Mouse (Mus musculus): ENCODE measurements around the gene Taf5.
A peak's percentile ranks its signal among the peaks of the same experiment; 100 is the strongest.

The Taf5 gene

DNA sequence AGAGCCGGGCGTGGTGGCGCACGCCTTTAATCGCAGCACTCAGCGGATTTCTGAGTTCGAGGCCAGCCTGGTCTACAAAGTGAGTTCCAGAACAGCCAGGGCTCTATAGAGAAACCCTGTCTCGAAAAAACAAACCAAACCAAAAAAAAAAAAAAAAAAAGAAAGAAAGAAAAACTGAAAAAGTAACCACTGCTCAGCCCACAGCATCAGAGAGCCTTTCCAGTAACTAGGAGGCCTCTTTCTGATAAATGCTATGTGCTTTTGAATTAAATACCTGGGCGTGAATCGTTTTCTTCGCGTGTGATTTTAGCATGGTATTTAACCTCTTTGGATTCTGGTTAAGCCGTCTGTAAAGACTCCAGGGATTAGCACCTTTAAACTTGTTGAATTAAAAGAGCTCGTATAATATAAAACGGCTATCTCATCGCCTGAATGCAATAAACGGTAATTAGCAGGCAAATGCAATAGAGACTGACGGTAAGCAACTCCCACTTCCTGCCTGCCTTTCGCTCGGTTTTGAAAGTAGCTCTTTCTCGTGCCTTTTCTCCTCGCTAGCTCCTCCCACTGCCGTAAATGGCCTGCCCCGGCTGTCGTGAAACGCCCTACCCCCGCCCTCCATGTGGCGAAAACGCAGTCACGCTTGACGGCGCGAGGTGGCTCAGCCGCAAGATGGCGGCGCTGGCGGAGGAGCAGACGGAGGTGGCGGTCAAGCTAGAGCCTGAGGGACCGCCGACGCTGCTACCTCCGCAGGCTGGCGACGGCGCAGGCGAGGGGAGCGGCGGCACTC is at the start of gene Taf5:
Gene Taf5, plus strand, starts transcription at position 651 of the 787 bp plus-strand sequence.
- DNase-seq (ENCODE audit: low read depth, low spot score) = peak; percentile 93

DNA sequence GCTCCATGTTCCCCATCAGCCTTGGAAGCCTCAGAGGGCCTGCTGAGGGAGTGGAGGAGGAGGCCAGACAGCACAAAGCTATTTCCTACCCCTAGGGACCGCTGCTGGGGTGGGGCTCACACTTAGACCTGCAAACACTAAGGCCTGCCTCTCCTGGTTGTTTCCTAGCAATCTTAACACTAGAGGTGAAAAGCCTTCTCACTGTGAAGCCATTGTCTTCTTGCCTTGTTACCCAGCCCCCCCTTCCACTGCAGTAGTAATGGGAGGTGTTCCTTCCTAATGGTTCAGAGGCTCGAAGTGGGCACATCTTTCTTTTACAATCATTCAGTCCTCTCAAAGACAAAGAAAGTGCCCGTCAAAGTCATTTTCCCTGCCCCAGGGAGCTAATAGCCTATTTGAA is 49.7 kb upstream of the Taf5 start:
- DNase-seq (ENCODE audit: low read depth, low spot score) = no peak

DNA sequence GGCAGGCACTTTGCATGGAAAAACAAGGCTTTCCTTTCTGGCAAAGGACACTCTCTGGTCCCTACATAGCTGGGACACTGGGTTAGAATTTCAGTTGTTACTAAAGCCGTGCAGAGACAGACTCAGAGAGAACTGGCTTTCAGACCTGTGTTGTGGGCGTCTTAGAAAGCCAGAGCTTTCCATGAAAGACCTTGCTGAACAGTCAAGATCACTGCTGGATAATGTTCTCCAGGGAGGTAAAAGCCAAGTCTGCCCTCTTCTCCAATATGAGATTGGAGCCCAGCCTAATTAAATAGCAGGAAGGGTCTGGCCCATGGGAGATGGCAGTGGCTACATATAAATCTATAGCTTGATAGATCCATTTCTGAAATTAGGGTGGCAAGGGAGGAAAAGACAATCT is 49.2 kb upstream of the Taf5 start:
- no peak for DNase-seq (ENCODE audit: low read depth, low spot score)

DNA sequence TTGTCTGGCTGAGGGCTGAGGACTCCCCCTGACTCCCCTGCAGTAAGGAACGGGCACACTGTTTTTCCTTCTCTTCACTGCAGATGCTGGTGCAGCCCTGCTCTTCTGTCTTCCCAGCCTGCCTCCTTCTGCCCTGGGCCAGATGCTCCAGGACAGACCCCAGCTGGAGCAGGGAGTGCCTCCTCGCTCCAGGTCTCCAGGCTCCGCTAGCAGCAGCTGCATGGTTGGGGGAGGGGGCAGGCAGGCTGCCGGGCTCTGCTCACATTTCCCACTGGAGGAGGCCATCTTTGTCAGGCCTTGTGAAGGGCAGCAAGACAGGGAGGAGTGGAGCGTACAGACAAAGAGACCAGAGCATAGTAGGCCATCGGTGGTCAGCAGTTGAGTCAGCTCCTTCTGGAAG is 48.2 kb upstream of the Taf5 start:
- DNase-seq (ENCODE audit: low read depth, low spot score) = no peak

DNA sequence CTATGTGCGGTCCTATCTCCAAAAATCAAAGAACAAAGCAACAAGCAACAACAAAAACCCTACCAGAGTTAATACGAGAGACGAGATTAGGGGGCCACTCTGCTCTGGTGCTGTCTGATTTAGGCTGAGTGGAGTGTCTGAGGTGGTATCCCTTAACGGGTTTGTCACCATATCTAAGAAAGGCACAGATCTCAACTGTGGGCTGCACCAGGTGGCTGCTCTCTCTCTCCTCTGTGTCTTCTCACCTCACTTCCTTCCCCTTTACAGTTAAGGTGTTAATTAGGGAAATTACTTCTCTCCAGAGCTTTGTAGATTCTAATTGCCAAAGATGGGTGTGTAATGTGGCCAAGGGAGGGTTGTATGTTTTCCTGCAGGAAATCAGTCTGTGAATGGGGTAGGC is 44.8 kb upstream of the Taf5 start:
- DNase-seq (ENCODE audit: low read depth, low spot score) = no peak

DNA sequence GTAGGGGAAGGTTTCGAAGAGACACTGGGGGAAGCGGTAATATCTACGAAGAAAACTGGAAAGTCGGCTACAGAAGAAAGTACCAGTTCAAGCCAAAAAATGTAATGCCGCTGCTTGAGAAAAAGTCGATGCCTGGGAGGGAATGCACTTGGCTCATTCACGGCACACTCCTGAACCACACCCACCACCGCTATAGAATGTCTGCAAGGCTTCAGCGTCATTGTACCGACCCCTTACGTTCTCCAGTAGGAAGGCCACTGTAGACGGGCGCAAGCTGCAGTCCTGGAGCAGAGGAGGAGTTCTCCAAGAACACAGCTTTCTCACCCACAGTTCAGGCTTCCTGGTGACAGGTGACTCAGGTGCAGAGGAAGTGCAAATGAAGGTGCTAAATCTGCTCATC is 44.0 kb upstream of the Taf5 start:
- no peak for DNase-seq (ENCODE audit: low read depth, low spot score)

DNA sequence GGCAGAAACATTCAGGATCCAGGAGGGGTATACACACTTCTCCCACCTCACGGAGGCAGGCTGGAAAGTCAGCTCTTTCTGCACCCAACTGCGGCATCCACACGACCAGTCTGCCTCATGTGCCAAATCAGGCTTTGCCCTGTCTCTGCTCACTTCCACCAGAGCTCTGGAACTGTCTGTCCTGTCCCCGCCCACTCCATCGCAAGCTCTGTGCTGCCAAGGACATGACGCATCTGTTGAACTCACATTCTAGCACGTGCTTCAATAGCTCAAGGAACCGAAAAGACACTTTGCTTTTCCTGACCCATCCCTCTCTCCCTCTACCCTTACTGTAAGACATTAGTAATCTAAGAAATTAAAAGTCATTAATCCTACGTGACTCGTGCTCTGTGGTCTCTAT is 42.6 kb upstream of the Taf5 start:
- no peak for DNase-seq (ENCODE audit: low read depth, low spot score)

DNA sequence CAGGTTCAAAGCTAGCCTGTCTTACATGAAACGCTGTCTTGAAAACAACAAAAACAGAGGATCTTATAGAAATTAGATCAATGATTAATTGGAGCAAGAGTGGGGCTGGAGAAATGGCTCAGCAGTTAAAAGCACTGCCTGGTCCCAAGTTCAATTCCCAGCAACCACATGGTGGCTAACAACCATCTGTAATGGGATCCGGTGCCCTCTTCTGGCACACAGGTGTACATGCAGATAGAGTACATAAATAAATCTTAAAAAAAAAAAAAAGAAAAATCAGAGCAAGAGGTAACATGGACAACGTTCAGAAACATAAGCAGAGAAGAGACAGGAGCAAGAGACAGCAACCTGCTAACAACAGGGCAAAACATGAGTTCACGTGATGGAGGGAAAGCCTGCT is 41.0 kb upstream of the Taf5 start:
- DNase-seq (ENCODE audit: low read depth, low spot score) = no peak

DNA sequence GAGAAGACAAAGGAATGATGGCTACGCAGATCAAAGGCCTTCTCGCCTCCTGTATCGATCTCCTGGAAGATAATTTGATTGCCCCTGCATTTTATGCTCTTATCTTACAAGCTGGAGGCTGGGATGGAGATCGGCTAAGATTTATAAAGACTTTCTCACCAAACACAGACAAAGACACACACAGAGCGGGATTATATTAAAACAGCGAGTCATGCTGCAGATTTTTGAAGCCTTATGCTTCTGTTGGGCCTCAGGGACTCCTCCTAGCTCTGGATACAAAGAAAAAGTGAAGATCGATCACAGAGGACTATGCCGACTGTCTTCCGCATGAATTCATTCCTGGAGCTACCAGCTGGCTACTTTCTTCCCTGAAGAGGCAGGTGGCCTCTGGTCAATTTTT is 37.8 kb upstream of the Taf5 start:
- DNase-seq (ENCODE audit: low read depth, low spot score) = no peak

DNA sequence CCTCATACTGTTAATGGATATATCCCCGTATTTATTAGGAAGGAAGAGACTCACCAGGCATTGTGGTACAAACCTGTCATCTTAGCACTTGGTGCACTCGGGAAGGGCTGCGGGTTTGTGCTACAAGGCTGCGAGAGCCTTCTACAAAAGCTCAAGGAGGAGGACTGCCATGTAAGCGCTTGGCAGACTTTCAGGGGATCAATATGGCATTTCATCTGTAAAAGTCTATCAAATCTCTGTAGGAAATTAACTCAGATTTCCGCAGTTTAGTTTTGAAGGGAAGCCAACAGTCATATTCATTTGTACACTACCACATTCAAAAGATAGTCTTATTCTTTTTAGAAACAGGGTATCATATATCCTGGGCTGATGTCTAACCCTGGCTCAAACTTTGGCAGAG is 35.8 kb upstream of the Taf5 start:
- no peak for DNase-seq (ENCODE audit: low read depth, low spot score)

DNA sequence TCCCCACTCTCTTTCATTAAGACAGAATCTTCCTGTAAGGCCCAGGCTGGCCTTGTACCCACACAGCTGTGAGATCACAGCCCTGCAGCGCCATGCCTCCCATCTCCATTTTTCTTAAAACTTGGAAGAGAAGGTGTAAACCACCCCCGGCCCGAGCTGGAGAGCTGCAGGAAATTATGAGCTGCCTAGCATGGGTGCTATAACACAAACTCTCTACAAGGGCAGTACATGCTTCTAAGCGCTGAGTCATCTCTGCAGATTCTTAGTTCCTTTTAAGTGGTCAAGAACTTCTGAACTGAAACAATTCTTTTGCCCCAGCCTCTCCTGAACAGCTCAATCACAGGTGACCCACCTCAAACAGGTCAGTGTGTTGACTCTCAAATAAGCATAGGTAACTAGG is 32.6 kb upstream of the Taf5 start:
- no peak for DNase-seq (ENCODE audit: low read depth, low spot score)

DNA sequence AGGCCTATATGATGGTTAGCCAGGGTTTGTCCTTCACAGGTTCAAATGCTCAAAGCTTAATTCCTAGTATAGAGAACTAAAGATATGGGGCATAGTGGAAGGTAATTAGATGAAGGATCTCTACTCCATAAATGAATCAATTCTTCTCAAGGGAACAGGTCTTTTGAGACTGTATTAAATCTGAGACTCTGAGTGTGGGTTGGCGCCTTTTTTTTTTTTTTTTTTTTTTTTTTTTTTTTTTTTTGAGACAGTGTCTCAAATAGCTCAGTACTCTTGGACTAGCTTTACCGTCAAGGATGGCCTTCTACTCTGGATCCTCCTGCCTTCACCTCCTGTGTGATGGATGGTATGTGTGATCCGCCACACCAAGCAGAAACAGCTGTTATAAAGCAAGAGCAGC is 30.9 kb upstream of the Taf5 start:
- no peak for DNase-seq (ENCODE audit: low read depth, low spot score)

DNA sequence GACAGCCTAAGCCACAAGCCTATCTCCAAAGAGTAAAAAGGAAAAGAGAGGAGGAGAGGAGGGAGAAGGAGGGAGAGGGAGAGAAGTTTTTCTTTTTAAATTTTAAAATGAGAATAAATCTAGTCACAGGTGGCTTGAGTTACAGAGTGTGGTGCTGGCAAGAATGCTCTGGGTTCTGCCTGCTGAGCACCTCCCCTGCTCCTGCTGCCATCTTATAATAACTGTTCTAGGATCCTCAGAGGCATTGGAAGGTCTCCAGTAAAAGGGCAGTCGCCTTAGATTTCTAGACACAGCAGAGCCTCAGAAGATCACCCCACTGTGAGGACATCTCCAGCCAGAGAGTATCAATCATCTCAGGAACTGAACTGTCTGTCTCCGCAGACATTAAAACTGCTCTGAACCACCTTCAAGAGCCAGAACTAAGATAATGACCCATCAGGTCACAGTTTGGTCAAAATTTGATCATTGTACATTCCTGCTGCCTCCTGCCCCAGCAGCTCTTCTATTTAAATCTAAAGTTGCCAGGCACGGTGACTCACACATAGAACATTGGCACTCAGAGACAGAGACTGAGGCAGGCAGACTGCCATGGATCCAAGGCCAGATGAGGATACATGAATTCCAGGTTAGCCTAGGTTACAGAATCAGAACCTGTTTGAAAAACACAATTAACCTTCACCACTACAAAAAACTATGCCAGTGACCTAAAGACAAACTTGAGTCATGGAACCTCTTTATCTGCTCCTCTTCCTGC is 26.6 kb upstream of the Taf5 start:
- DNase-seq (ENCODE audit: low read depth, low spot score) = no peak

DNA sequence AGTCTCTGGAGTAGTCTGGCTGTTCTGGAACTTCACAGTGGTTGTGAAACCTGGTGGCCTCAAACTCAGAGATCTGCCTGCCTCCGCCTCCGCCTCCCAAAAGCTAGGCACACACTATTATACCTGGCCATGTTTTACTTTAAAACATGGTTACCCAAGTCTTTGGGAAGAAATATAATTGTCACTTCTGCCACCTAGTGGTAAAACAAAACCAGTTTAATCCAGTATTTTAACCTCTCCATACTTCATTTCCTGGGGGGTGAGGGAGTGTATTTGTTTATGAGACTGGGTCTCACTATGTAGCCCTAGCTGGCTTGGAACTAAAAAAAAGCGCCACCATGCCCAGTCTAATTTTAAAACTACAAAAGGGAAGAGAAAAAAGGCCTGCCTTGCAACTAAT is 23.9 kb upstream of the Taf5 start:
- no peak for DNase-seq (ENCODE audit: low read depth, low spot score)

DNA sequence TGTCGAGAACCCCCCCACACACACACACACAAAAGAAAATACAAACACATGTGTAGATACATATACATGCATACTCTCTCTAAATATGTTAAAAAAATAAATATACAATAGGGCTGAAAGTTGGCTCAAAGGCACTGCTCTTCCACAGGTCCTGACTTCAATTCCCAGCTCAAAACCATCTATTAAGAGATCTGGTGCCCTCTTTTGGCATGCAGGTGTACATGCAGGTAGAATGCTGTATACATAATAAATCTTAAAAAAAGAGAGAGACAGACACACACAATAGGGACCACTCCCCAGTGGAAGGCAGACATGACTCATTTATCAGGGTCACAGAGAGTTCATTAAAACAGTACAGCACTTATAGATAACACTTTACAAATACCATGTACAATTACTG is 21.2 kb upstream of the Taf5 start:
- DNase-seq (ENCODE audit: low read depth, low spot score) = no peak

DNA sequence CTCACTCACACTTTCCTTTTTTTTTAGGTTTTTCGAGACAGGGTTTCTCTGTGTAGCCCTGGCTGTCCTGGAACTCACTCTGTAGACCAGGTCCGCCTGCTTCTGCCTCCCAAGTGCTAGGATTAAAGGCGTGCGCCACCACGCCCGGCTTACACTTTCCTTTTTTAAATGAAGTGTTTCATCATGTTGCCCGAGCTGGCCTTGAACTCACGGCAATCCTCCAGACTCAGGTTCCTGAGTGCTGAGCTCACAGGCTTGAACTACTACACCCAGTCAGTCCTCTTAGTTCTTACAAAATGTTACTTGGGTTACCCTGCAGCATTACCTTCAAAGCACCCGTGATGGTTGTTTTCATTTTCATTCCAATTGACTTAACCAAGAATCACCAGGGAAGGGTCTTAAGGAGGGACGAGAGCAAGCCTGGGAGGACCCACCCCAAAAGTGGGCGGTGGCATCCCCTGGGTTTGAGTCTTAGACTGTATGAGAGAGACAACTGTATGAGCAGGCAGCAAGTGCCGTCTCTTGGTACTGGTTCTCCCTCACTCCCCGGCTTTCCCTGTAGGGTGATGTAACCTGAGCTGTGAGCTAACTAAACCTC is 20.2 kb upstream of the Taf5 start:
- DNase-seq (ENCODE audit: low read depth, low spot score) = no peak

DNA sequence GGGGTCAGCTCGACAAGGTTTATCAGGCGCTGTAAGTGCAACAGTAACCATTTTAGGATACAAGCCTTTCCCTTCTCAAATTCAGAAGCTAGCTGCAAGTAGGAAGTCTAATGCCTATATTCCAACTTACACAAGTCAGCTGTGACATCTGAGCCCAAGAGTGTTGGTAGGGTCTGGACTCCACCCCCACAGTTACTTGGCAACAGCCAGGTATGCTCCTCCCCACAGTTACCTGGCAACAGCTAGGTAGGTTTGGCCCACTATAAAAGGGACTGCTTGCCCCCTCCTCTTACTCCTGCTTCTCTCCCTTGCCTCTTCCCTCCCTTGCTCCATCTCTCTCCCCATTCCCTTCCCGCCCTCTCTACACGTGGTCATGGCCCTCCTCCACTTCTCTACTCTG is 18.5 kb upstream of the Taf5 start:
- DNase-seq (ENCODE audit: low read depth, low spot score) = no peak

DNA sequence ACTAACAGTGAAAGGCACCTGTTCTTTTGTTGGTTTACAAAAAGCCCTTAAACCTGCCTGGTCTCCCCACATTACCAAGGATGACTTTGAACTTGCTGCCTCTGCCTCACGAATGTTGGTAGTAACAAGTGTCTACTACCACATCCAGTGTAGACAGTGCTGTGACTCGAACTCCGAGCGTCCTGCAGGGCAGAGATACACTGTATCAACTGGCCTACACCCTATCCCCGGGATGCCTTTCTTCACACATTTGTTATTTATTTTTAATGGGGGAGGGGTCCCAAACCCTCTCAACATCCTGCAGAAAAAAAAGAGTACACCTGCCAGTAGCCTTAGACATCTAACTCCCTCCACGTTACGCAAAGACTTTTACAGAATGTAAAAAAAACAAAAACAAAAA is 17.7 kb upstream of the Taf5 start:
- DNase-seq (ENCODE audit: low read depth, low spot score) = no peak

DNA sequence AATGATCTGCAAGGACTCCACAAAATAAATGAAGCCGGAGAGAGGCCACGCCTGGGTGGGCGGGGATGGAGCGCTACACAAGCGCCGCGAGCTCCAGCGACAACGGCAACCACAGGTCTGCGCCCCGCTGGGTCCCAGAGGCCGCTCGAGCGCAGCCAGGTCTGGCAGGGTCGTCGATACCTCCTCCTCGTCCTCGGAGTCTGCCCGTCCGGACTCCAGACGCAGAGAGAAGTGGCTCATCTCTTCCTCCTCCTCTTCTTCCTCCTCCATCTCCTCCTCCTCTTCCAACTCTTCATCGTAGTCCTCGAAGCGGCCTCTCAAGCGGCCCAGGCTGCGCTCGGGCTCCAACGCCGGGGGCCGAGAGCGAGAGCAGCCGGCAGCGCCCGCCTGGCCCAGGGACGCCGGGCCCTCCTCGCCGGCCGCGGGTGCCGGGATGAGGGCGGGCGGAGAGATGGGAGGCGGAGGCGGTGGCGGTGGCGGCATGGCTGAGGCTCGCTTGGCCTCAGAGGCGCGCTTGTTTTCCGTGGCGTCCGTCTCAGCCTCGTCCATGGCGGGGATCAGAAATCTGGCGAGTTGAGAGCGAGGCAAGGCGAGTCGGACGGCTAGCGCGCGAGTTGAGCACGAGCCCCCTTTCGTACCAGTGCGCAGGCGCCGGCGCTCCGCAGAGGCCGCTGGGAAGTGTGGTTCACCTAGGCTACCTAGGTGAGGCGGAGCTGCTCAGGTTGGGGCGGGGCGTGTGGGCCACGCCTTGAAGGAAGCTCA is 17.1 kb upstream of the Taf5 start, which contains the start of gene Pcgf6:
Gene Pcgf6, minus strand, starts transcription at position 636 of the 762 bp plus-strand sequence.
- peak; percentile 57 for DNase-seq (ENCODE audit: low read depth, low spot score)

DNA sequence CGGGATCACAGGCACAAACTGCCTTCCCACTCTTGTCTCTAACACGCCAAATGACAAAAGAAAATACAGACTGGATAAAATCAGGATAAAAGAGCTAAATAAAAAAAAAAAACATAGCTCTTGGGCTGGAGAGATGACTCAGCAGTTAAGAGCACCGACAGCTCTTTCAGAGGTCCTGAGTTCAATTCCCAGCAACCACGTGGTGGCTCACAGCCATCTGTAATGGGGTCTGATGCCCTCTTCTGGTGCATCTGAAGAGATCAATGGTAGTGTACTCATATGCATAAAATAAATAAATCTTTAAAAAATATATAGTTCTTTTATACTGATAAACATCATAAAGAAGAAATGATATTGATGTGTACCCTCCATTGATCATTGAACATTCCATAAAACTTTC is 14.6 kb upstream of the Taf5 start:
- no peak for DNase-seq (ENCODE audit: low read depth, low spot score)

DNA sequence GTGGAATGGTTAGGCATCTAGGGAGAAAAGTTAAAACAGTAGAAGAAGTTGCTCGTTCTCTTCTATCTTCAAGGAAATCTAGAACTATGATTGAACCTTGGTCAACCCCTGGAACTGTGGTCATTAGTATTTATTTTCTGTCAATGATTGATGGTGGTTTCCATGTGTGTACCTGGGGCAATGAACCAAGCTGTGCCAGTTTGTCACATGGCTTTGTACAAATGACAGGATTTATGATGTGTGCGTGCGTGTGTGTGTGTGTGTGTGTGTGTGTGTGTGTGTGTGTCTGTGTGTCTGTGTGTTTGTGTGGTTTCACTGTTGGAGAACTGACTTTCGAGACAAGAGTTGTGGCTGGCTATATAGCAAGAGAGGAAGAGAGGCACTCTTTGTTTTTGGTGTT is 14.1 kb upstream of the Taf5 start:
- no peak for DNase-seq (ENCODE audit: low read depth, low spot score)

DNA sequence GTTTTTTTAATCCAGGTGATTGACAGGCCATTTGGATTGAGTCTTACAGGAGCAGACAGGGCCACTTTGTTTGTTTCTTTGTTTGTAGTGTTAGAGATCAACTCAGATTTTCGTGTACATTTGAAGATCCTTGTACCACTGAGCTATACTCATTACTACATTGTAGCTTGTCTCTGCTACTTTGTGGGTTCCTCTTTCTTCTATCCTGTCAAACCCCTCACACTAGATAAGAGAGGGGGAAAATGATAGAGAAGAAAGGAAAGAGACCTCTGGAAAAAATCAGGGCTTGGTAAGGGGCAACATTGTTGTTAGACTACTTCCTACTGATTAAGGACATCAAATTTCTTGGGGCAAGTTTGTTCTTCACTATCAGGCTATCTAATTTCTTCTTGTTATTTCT is 9.9 kb upstream of the Taf5 start:
- DNase-seq (ENCODE audit: low read depth, low spot score) = no peak

Measured in c-Kit-negative CD71-positive TER-119-positive erythroid progenitor cells, embryonic 14.5 days (primary cell).